Mouse (Mus musculus): ENCODE data around the gene Sgo2b.
A peak's percentile ranks its signal among the peaks of the same experiment; 100 is the strongest.
"Not testable (repeated sequence)": the region's sequence is repeated elsewhere in the genome, so short reads cannot be mapped to it uniquely, and the experiment has no call there.

The Sgo2b gene

DNA sequence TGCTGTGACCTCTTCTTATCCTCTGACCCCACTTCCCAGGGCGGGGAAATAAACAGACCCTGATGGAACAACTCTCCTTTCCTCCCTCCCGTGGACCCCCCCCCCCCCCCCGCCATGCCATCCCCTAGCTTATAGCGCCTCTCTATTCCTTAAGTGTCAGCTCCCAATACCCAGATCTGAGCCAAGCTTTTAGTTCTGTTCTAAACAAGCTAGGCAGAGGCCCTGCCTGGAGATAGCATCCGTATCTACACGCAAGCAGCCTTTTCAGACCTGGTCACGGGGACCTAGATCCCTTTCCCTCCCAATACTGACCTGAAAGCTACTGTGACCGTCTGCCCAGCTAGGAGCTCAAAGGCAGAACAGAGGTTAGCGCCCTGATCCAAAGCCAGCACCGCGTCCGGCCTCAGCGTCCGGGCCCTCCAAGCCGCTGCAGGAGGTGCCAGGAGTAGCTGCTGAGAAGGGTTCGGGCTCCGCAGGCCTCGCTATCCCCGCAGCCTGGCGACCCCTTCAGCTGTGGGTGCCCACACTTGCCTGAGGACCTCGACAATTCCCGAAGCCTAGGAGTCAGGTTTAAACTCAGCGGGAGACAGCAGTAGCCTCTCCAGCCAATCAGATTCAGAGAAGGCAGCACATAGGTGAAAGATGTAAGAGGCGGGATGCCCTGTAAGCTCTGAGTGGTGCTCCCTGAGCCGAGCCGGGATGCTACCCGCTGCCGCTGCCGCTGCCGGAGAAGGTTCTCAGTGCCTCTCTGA lies at the start of gene Sgo2b:
Sgo2b (minus strand) TSS at position 623 of the 752 bp plus-strand sequence.
- DNase-seq (ENCODE audit: low read depth, low spot score) = no peak

DNA sequence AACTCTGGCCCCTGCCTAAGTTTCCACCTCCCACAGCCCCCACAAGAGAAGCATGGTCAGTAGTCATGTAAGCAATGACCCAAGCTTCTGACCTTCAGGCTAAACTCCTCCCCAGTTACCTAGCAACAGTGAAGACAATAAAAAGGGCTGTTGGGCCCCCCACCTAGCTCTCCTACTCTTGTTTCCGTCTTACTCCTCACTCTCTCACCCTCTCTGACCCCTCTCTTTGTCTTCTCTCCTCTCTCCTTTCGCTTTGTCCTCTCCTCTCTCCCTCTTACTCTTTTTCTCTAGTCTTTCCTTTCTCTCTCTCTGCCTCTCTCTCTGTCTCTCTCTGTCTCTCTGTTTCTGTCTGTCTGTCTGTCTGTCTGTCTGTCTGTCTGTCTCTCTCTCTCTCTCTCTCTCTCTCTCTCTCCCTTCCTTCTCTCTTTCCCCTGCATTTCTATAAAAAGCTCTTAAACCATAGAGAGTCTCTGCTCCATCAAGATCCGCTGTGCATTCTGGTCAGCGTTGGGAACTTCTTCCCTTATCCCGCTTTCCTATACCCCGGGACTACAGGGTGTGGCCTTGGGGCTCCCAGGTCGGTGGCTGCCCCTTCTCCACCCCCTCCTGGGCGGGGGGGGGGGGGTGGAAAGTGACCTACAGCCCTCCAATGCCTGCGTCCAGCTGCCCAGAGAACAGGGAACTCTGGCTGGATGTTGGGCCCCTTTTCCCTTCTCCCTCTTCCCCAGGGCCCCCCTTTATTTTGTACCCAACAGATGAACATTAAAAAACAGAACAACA lies 18.8 kb upstream of the Sgo2b start:
- DNase-seq (ENCODE audit: low read depth, low spot score) = not testable (repeated sequence)

DNA sequence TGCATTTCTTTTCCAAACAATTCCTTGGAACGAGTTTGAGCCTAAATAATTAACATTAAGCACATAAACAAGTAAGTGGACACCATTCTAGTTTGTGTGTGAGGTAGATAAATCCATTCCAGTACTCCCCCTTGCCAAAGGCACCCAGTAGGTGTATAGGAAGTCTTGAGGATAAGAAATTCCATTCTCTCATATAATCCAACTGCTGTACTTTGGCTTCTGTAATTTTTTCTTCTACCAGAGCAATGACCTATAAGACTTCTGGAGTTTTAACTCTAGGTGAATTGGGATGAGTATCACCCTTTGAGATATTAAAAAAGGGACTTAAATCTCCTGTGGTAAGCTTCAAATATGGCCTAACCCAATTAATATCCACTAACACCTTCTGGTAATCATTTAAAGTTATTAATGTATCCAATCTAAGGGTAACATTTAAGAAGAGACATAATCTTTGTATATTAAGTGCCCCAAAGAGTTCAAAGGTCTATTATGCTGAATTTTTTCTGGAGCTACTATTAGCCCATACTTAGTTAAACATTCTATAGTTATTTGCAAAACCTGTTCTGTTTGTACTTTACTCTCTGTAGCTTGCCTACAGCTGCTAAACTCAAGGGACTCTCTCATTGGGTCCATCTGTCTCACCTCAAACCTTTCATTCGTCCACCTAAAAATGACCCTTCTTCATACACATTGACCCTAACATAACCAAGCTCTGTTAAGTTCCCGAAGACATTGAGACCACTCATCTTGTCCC lies 9.2 kb upstream of the Sgo2b start:
- no peak for DNase-seq (ENCODE audit: low read depth, low spot score)

DNA sequence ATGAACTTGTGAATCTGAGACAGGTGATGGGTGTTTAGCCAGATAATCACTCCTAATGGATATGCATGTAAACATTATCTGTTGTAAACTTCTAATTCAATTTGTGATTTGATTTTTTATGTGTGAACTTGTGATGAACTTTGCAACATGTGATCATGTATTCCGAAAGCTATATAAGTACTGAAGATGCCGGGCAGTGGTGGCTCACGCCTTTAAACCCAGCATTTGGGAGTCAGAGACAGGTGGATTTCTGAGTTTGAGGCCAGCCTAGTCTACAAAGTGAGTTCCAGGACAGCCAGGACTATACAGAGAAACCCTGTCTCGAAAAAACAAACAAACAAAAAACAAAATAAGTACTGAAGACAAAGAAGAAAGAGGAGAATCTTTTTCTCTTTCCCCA lies 1.8 kb upstream of the Sgo2b start:
- DNase-seq (ENCODE audit: low read depth, low spot score) = not testable (repeated sequence)

DNA sequence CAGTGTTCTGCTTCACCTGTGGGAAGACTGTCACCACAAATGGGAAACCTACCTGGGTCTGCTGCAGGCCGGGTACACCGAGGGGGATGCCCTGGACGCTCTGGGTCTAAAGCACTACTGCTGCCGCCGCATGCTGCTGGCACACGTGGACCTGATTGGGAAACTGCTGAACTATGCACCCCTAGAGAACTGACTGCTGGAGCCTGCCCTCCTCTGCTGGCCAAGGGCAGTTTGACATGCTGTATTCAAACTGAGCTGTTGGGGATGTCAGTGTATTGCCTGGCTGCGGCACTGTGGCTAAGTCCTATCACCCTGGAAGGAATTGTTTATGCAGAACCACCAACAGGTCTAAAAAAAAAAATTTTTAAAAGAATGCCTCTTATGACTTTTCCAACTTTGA lies 18.9 kb downstream of the Sgo2b start:
- DNase-seq (ENCODE audit: low read depth, low spot score) = no peak

DNA sequence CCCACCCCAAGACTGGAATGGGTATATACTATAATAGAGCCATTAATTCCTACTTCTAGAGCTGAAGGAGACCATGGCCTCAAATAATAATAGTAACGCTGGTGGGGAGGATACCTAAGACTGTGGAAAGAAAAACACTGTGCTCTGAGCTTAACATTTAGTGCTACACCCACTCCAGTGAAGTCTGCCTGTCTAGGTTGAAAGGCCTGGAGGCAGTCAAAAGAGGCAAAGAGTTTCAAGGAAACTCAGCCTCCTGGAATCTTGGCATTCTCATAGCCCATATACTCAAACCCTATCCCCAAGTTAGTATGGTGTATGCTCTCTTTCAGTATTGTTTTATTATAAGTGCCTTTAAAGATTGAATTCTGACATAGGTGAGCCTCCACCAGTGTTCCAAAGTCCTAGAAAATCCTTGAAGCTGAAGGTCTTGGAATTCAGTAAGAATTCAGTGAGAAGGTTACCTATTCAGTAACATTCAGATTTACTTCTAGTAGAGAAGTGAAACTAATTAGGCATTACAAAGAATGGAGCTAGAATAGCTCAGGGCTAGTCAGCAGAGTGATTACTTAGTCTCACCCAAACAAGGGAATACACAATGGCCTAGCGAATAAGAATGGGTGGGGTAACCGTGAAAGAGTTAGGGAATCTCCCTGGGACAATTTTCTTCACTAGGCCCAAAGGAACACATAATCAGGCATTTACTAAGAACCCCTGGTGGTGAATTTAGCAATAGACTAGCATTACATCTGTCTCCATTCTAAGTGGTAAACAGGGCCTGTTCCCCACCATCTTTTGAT lies 22.5 kb downstream of the Sgo2b start:
- DNase-seq (ENCODE audit: low read depth, low spot score) = no peak

DNA sequence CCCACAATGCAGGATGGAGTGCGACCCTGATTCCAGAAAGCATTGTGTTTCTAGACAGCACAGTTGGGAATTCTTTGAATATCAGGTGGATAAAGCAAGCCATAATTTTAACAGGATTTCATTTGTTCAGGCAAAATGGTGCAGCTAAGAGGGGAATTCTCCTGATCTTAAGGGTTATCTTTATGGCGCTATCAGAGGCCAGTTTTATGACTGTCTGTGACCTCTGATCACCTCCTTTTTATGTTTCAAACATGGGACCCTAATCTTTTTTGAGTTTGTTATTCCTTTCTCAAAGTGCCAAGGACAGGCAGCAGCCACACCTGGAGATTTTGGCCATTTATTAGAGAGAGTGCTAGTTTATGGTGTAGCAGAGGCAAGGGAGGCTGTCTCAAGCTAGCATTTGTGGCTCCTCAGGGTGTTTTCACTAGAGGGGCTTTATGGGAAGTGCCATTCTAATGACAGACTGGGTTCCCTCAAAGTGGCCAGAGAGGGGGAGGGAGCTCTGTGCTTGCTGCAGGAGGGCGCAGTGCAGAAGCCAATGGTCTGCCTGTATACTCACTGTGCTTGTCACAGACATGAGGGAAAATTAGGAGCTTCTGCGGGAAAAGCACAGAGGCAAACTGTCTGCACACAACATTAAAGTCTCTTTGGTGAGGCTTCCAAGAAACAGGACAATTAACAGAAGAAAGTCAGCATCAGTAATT lies 30.6 kb downstream of the Sgo2b start:
- DNase-seq (ENCODE audit: low read depth, low spot score) = no peak

DNA sequence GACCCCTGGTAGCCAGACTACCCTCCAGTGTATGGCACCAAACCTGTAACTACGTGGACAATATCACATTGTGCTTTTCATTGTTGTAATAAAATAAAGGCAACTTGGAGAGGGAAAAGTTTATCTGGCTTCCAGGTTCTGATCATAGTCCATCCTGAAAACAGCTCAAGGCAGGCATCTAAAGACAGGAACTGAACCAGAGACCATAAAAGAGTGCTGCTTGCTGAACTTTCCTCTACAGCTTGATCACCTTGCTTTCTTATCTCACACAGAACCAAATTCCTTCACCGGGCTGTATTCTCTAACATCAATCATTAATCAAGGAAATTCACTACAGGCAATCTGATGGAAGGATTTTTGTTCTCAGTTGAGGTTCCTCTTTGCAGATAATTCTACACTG lies 57.0 kb downstream of the Sgo2b start:
- DNase-seq (ENCODE audit: low read depth, low spot score) = no peak

DNA sequence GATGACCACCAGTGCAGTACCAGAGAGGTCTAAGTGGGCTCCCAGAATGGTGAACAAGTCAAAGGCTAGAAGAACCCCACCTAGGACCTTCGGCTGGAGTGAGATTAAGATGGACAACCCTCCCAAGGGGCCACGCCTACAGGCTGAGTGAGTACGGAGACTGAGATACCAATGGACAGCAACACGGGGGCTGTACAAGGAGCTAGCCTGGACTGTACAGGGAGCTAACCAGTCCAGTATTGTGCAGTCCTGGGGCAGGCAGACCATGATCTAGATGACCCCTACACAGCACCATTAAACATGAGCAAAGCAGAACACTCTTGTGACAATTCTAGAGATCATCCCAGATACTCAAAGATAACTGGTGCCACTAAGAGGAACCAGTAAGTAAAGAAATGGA lies 73.7 kb downstream of the Sgo2b start:
- no peak for DNase-seq (ENCODE audit: low read depth, low spot score)

DNA sequence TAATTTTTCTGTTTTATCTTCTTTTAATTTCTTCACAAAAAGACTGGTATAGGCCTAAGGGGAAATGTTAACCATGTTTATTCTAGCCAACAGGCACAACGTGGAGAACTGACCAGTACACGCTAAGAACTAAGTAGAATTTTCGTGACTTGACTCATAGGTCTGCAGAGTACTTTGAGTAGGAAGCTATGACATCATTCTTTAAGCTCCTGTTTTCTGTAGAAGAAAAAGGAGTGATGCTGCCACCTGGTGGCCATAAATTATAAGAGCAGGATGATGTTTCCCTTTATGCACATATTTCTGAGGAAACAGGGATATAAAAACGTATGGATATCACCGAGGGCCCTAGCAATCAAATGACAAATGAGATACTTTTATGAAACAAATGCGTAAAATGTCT lies 74.7 kb downstream of the Sgo2b start:
- DNase-seq (ENCODE audit: low read depth, low spot score) = peak; percentile 93

DNA sequence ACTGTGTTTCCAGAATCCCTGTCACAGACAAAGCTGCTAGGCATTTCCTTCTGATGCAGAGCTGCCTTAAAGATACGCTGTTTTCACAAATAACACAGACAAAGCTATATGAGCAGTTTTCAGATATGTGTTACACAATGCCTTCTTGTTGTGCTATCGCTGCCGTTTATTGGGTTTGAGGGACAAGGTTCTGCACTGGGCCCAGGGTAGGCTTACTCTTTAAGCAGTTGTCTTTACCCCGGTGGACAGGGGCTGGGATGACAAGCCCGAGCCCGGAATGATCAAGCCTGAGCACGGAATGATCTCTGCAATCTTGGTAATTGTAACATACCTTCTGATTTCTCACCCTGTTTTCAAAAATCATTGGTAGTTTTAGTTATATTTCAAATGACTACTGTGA lies 75.1 kb downstream of the Sgo2b start:
- no peak for DNase-seq (ENCODE audit: low read depth, low spot score)

Data from 3T3-L1 (cell line).